Mouse (Mus musculus) E14TG2a.4 (cell line): Measurements from ENCODE around the gene Acot8.
A peak's percentile ranks its signal among the peaks of the same experiment; 100 is the strongest.

Experiments used
- CTCF ChIP-seq: conservative IDR thresholded peaks from 2 replicates; pipeline ENCODE4 v1.5.1; 2014; ENCODE audit warnings: low read length
- NANOG ChIP-seq: IDR thresholded peaks from 2 replicates; pipeline ENCODE4 v1.6.1; 2014; ENCODE audit warnings: borderline replicate concordance, low read length, mixed read lengths
- POU5F1 ChIP-seq: IDR thresholded peaks from 2 replicates; pipeline ENCODE4 v1.6.1; 2014; ENCODE audit warnings: low read length, borderline replicate concordance

GRCm38 (mm10) chr2:164794293-164794692 lies 10.4 kb downstream of the Acot8 start:
- TF ChIP-seq CTCF (peak; percentile 93), POU5F1 (no peak), NANOG (no peak)
